Mouse (Mus musculus) lung, embryonic 16.5 days (tissue): ENCODE data around the gene Mrpl52. TPM values are rescaled to one million over a fixed set of nuclear protein-coding genes. Genes with fewer than 3 reads are reported as not detected.

Experiments used
- ATAC-seq: fragments of 200-750 bp; cut with Nextera tagmentation; 2 replicates; pipeline ENCODE4 v1.8.0; 2017; ENCODE audit warnings: low read depth, mild to moderate bottlenecking, moderate library complexity
- H3K27ac ChIP-seq: fragments of 300-500 bp; sonication (generic); 2 replicates; pipeline ENCODE4 v1.5.1; 2014; ENCODE audit warnings: mild to moderate bottlenecking, control low read depth, low read length
- H3K27me3 ChIP-seq: fragments of 300-500 bp; sonication (generic); 2 replicates; pipeline ENCODE4 v1.6.1; 2014; ENCODE audit warnings: low read depth, low read length, mixed read lengths; ENCODE audit not compliant: control insufficient read depth, insufficient read depth
- H3K36me3 ChIP-seq: fragments of 300-500 bp; sonication (generic); 2 replicates; pipeline ENCODE4 v1.6.1; 2014; ENCODE audit warnings: low read length; ENCODE audit not compliant: control insufficient read depth, insufficient read depth
- H3K4me1 ChIP-seq: fragments of 300-500 bp; sonication (generic); replicated peaks from 2 replicates; pipeline ENCODE4 v1.6.1; 2014; ENCODE audit warnings: low read length, mixed read lengths; ENCODE audit not compliant: control insufficient read depth, insufficient read depth
- H3K4me2 ChIP-seq: fragments of 300-500 bp; sonication (generic); 2 replicates; pipeline ENCODE4 v1.6.1; 2014; ENCODE audit warnings: low read depth, low read length, control low read depth
- H3K4me3 ChIP-seq: fragments of 300-500 bp; sonication (generic); 2 replicates; pipeline ENCODE4 v1.5.1; 2014; ENCODE audit warnings: mild to moderate bottlenecking, low read length, control low read depth
- H3K9ac ChIP-seq: fragments of 300-500 bp; sonication (generic); 2 replicates; pipeline ENCODE4 v1.6.1; 2014; ENCODE audit warnings: low read length, control low read depth
- H3K9me3 ChIP-seq: fragments of 300-500 bp; sonication (generic); 2 replicates; pipeline ENCODE4 v1.6.1; 2016; ENCODE audit warnings: low read length; ENCODE audit not compliant: control insufficient read depth
- WGBS: fragments of 180-500 bp; shearing (Covaris S2); extraction: QIAGEN DNeasy Blood & Tissue Kit; methylation state at CpG from one replicate; pipeline ENCODE4 v1.1.7; 2014; 5-methylcytosine and 5-hydroxymethylcytosine counted together
- polyA plus RNA-seq: library from polyadenylated mRNA; unstranded; fragments of >200 nt; fragmentation: Nextera tagmentation; extraction: Ambion mirVana; gene quantifications from 2 replicates; pipeline ENCODE4 v1.2.1, GENCODE M21; 2015

Gene Mrpl52
- 258 and 287 TPM in 2 replicates for polyA plus RNA-seq

DNA sequence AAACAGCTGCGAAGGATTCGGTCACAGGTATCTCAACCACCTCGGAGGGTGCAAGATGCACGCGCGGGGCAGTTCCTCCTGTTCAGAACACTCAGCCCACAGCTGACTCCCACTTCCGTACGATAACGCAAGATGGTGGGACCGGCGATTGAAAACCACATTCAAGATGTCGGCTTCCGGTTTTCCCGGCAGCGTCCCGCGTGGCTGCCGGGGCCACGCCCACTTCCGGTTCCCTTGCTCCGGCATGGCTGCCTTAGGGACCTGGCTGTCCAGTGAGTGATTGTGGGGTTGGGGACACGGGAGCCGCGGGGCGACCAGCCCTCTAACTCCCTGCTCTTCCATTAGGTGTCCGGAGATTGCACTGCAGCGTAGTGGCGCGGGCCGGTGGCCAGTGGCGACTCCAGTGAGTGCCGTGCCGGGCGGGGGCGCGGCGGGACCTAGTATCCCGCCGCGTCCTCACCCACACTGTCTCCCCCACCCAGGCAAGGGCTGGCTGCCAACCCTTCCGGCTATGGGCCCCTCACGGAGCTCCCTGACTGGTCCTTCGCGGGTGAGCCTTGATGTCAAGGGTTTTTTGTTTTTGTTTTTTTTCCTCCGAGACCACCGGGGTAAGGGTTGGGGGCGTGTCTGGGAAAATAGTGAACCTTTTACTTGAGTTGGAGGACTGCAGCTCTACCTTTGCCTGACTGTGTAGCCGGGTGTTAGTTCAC is at the start of gene Mrpl52:
Mrpl52 (plus strand) TSS at position 221 of the 710 bp plus-strand sequence.
- 0% methylated on average over 48 of the region's 48 CpGs for WGBS
- peaks cover 37% of the 10 kb centered on the region for H3K4me1 ChIP-seq
- no peaks in the 10 kb centered on the region for H3K27me3 ChIP-seq
- H3K9me3 ChIP-seq: no peaks in the 10 kb centered on the region
- H3K27ac ChIP-seq: peak within 1 kb of the TSS; percentile 92
- H3K36me3 ChIP-seq: no peaks in the 10 kb centered on the region
- peak within 1 kb of the TSS; percentile 79 for H3K4me3 ChIP-seq
- H3K9ac ChIP-seq: peak within 1 kb of the TSS; percentile 84
- ATAC-seq: peak; percentile 71
- peak within 1 kb of the TSS; percentile 72 for H3K4me2 ChIP-seq

DNA sequence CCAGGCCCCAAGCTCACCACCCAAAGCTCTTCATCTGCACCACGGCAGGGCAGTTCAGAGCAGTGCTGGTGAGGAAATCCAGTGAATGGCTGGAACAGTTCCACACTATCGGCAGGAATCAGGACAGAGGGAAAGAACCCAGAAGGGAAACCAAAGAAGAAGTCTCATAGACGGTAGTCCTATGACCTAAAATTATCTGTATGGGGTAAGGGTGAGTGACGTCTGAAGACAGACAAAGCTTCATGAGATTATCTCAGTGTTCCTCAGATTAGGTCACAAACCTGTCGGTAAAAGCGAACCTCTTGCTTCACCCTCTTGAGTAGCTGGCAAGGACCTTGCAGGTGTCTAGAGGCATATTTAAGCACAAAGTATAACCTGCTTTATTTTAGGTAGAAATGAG is 49.5 kb upstream of the Mrpl52 start:
- ATAC-seq: no peak
- Histone ChIP-seq H3K4me3 (no peak overlapping the region), H3K9me3 (no peaks in the 10 kb centered on the region), H3K4me2 (no peak overlapping the region), H3K27me3 (no peaks in the 10 kb centered on the region), H3K9ac (no peak overlapping the region), H3K36me3 (no peaks in the 10 kb centered on the region), H3K4me1 (peaks cover 8% of the 10 kb centered on the region; the same call in 1 of the 2 replicates), H3K27ac (no peak overlapping the region)
- 75% methylated on average over 6 of the region's 6 CpGs for WGBS

DNA sequence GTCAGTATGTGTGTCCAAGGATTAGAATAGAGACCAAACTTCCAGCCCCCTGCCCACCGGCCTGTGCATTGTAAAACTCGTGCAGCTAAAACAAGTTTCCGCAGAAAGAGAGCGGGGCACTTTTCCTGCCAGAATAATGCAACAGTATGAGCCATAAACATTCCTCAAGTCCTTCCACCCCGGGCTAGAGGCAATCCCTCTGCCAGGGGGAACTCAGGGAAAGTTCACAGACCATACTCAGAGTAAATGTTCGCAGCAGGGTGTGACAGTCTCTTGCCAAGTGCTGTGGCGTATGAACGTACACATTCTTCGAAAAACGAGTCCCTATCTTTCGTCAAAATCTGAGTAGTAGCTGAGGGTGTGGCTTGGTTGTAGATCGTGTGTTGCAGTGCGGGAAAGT is 47.1 kb upstream of the Mrpl52 start:
- no peaks in the 10 kb centered on the region for H3K9me3 ChIP-seq
- ATAC-seq: 0 out of 2 replicates have a peak, but pooled peaks have one; percentile 17
- 43% methylated on average over 13 of the region's 13 CpGs for WGBS
- no peak overlapping the region for H3K27ac ChIP-seq
- H3K4me2 ChIP-seq: no peak overlapping the region
- H3K27me3 ChIP-seq: no peaks in the 10 kb centered on the region
- peaks cover 11% of the 10 kb centered on the region; the same call in 1 of the 2 replicates for H3K4me1 ChIP-seq
- H3K4me3 ChIP-seq: no peak overlapping the region
- H3K36me3 ChIP-seq: no peaks in the 10 kb centered on the region
- H3K9ac ChIP-seq: no peak overlapping the region

DNA sequence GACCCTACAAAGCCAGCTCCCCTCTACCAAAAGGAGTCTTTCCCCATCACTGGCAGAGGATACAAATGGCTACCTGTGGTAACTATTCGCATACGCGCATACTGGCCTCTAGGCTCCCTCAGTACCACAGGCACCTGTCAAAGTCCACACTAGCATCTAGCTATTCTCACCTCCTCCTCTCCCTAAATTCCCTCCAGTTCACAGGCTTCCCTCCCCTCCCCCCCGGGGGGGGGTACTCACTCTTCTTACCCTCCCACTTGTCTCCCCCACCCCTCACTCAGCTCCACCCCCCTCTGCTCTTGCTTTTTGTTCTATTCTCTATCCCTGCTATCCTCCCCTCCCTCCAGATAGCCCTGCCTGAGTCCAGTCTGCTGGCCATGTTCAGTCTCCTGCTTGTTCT is 46.1 kb upstream of the Mrpl52 start:
- Histone ChIP-seq H3K4me2 (no peak overlapping the region), H3K4me3 (no peak overlapping the region), H3K27me3 (no peaks in the 10 kb centered on the region), H3K4me1 (peaks cover 11% of the 10 kb centered on the region; the same call in 1 of the 2 replicates), H3K27ac (no peak overlapping the region), H3K36me3 (no peaks in the 10 kb centered on the region), H3K9me3 (no peaks in the 10 kb centered on the region), H3K9ac (no peak overlapping the region)
- no peak for ATAC-seq
- WGBS: 78% methylated on average over 4 of the region's 4 CpGs

DNA sequence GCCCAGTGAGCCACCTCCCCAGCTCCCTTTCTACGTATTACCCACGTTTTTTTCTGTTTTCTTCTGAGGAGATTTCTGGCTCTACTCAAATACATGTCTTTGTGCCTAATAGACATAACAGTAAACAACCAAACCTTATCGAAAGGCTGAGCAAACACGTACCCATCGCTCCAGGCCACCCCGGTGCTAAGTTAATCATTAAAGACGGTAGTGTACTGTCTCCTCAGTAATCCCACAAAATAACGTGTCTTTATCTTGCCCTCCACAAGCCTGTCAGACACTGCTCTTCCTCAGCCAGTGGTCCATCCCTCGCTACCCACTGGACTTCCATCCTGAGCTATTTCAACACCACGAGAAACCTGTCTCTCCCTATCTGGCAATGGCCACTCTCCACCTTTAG is 44.9 kb upstream of the Mrpl52 start:
- H3K9ac ChIP-seq: no peak overlapping the region
- ATAC-seq: no peak
- no peaks in the 10 kb centered on the region for H3K9me3 ChIP-seq
- H3K36me3 ChIP-seq: no peaks in the 10 kb centered on the region
- H3K4me2 ChIP-seq: no peak overlapping the region
- no peak overlapping the region for H3K4me3 ChIP-seq
- H3K4me1 ChIP-seq: peaks cover 11% of the 10 kb centered on the region; the same call in 1 of the 2 replicates
- WGBS: 52% methylated on average over 10 of the region's 10 CpGs
- no peak overlapping the region for H3K27ac ChIP-seq
- H3K27me3 ChIP-seq: no peaks in the 10 kb centered on the region

DNA sequence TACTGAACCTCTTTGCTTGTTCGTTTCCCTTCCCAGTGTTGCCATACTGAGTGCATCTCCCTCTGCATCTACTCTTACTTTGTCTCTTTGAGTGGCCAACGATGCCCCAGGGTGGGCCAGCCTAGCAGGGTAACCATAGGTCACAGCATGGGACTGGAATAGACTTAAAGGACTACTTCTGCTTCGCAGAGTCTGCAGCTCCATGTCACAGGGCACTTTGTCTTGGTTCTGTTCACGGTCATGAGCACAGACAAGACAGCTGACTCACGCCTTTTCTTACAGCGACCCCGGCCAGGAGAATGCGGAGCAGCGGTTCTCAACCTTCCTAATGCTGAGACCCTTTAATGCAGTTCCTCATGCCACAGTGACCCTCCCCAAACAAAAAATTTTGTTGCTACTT is 44.1 kb upstream of the Mrpl52 start:
- Histone ChIP-seq H3K27ac (no peak overlapping the region), H3K4me2 (no peak overlapping the region), H3K4me3 (no peak overlapping the region), H3K9ac (no peak overlapping the region), H3K36me3 (no peaks in the 10 kb centered on the region), H3K4me1 (peaks cover 11% of the 10 kb centered on the region; the same call in 1 of the 2 replicates), H3K27me3 (no peaks in the 10 kb centered on the region), H3K9me3 (no peaks in the 10 kb centered on the region)
- ATAC-seq: no peak
- 84% methylated on average over 9 of the region's 9 CpGs for WGBS

DNA sequence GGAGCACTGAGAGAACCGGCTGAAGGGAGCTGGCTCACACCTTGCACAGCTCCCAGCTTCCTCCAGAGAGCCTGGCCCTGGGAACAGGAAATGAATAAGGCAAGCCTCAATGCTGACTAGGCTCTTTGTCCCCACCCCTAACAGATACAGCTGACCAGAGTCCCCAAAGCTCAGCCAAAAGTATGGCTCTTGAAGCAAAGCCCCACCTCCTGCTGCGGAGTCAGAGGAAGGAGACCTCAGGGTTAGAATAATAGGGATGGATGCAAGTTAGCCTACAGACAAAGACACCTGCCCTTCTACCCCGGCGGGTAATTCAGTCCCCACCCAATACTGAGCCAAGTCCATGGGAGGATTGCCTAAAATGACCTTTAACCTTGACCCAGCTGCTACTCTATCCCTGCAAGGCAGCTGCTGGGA is 43.3 kb upstream of the Mrpl52 start:
- Histone ChIP-seq H3K4me1 (peaks cover 11% of the 10 kb centered on the region; the same call in 1 of the 2 replicates), H3K4me2 (no peak overlapping the region), H3K9ac (no peak overlapping the region), H3K9me3 (no peaks in the 10 kb centered on the region), H3K27ac (no peak overlapping the region), H3K36me3 (no peaks in the 10 kb centered on the region), H3K4me3 (no peak overlapping the region), H3K27me3 (no peaks in the 10 kb centered on the region)
- peak; percentile 58; the same call in 1 of the 2 replicates for ATAC-seq
- WGBS: 55% methylated on average over 4 of the region's 4 CpGs

DNA sequence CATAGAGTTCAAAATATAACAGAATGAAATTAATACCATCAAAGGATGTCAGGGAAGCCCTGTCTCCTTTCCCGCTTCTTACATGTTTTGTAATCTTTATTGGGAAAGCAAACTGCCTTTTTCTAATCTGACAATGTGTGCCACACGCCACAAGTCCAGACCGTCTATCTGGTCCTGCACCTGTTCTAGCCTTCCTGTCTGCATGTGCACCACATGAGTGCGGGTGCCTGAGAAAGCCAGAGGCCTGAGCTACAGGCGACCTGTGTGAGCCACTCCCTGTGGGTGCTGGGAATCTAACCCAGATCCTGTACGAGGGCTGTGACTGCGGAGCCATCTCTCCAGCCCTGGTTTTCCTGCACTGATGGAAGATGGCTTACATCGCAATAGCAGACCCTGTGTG is 42.3 kb upstream of the Mrpl52 start:
- peaks cover 10% of the 10 kb centered on the region; the same call in 1 of the 2 replicates for H3K4me1 ChIP-seq
- no peak overlapping the region for H3K27ac ChIP-seq
- no peak overlapping the region for H3K4me2 ChIP-seq
- H3K4me3 ChIP-seq: no peak overlapping the region
- no peaks in the 10 kb centered on the region for H3K27me3 ChIP-seq
- 87% methylated on average over 8 of the region's 8 CpGs for WGBS
- H3K36me3 ChIP-seq: no peaks in the 10 kb centered on the region
- H3K9ac ChIP-seq: no peak overlapping the region
- no peaks in the 10 kb centered on the region for H3K9me3 ChIP-seq
- ATAC-seq: no peak

DNA sequence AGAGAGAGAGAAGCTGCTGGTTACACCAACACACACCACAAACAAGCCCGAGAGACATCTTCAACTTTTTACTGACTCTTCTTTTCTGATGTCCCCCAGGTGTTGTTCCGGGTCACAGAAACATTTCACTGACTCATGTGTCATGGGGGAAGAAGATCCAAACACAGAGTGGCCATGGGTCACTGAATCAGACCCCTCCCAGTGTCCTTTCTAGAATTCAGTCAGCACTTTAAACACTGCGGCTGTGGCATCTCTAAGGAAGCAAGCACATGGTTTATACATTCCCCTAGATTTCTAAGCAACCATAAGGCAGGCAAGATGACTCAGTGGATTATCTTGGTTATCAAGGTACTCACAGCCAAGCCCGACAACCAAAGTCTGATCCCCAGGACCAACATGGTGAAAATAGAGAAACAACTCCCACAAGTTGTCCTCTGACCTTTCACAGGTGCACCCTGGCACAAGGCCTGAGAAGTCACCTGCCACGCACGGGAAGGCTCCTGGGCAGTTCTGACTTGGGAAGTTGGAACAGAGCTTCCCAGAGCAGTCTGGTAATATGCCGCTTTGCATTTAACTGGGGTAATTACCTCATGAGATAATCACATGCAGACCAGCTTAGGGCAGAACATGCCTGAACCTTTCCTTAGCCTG is 40.6 kb upstream of the Mrpl52 start:
- WGBS: 78% methylated on average over 7 of the region's 7 CpGs
- Histone ChIP-seq H3K27ac (no peak overlapping the region), H3K9ac (no peak overlapping the region), H3K9me3 (no peaks in the 10 kb centered on the region), H3K4me2 (no peak overlapping the region), H3K4me1 (0 out of 2 replicates have a peak, but pooled peaks cover 7% of the 10 kb centered on the region), H3K4me3 (no peak overlapping the region), H3K36me3 (no peaks in the 10 kb centered on the region), H3K27me3 (no peaks in the 10 kb centered on the region)
- ATAC-seq: no peak
